Mouse (Mus musculus) fibroblast of lung, adult 2 months (primary cell): ENCODE results near the gene Ccm2.

Experiments used
- DNase-seq: peaks from one replicate; pipeline ENCODE4 v3.0.0-alpha.2; 2011; ENCODE audit warnings: low read depth

Gene Ccm2

GRCm38 (mm10) chr11:6603887-6604603 lies 57.4 kb downstream of the Ccm2 start:
- no peak for DNase-seq

DNA sequence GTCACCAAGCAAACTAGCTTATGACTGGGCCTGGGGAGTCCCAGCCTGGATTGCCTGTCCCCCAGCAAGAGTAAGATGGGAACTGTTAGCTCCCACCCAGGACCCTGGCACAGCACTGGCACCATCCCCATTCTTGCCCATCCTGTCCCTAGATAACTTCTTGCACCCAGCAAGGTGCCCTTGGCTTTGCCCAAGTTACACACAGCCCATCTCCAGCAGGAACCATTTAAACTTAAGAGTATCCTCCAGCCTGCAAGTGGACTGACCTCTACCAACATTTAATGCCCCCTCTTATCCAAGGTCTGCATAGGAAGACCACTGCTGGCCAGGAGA lies 57.9 kb downstream of the Ccm2 start:
- no peak for DNase-seq

GRCm38 (mm10) chr11:6605021-6605481 lies 58.4 kb downstream of the Ccm2 start:
- no peak for DNase-seq

GRCm38 (mm10) chr11:6605491-6606399 lies 59.1 kb downstream of the Ccm2 start, which contains the start of gene Nacad:
Nacad (minus strand) TSS chr11:6606053.
- DNase-seq = no peak

DNA sequence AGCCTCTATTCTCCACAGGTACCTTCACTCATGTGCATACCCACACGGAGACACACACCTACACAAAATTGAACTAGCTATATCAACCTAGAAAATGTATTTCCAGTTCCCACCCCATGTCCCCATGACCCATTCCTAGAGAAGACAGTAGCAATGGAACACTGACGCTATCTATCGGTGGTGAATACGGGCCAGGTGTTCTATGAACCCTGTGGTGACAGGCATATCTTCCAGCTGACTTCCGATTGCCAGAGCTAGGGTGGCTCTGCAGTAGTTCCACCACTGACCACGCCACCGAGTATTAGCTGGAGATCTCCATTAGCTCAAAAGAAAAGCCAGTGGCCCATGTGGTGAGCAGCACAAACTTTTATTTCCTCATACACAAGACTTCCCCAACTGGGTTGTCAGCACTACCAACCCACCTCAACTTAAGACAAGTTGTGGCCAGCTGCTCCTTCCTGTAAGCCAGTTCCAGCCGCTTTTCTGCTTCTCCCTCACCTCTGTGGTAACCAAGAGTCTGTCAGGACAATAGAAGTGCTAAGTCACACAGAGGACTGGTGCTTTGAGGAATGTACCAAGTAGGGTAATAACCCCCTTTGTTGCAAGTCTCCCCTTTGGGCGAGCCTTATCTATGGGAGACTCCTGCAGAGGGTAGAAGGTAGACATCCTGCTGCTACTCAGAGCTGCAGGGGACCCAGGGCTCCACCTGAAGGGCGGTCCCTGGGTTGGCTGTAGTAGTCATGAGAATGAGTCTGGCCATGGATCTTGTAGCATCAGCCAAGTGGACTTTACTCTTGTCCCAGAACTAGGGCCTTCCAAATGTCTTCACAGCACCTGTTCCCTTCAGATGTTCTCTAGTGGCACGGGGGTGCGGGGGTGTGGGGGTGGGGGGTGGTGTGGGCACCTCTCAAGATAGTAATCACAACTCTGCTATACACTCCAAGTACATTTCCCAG lies 68.8 kb downstream of the Ccm2 start:
- DNase-seq = no peak

DNA sequence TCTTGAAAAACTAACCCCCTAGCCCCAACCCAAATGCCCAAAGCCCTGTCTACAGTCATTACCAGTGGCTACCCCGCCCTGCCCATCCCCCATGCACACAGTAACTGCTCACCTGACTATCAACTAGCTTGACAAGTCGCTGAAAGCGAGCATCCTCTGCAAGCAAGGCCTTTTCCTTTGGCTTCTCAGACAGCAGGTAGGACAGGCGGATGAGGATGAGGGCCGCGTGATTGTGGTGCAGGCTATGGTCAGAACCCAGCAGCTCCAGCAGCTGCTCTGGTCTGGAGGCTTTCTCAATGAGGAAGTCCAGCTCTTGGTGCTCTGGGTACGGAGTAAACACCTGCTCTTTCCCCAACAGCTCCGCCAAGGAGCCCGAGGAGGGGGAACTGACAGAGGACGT lies 77.0 kb downstream of the Ccm2 start:
- no peak for DNase-seq

GRCm38 (mm10) chr11:6624619-6625382 lies 78.1 kb downstream of the Ccm2 start:
- no peak for DNase-seq

DNA sequence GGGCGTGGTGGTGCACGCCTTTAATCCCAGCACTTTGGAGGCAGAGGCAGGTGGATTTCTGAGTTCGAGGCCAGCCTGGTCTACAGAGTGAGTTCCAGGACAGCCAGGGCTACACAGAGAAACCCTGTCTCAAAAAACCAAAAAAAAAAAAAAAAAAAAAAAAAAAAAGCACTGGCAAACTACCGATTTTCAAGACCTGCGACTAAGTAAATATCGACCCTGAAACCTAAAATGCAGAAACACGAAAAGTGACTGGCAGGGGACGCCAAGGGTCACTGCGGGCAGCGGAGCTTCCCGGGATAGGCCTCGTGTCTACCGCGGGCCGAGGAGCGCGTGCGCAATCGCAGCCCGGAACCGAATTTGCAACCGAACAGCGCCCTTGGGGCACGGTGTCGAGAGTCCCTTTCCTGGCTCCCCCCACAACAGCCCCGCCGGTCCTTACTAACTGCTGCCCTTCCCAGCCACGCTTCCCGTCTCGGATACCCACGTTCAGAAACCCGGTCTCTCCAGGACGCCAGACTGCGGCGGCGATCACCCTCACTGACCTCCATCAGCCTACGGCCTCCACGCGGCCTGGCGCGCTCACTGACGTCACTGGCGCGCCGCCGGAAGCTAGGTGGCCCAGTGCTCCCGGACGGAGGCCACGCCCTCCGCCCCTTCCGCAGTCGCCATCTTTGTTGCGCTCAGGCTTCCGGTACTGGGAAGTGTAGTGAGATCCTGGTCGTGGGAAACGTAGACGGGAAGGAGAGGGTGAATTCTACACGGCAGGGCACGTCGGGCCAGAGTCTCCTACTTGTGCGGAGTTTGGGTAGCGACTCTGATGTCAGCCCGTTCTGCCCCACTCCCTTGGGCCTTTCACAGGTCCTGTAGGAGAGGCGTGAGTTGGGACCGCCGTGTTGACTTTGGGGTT lies 79.0 kb downstream of the Ccm2 start, which contains the start of gene Tbrg4:
Gene Tbrg4 (minus strand): TSS at position 590 of the 910 bp plus-strand sequence.
- DNase-seq = peak; percentile 85

DNA sequence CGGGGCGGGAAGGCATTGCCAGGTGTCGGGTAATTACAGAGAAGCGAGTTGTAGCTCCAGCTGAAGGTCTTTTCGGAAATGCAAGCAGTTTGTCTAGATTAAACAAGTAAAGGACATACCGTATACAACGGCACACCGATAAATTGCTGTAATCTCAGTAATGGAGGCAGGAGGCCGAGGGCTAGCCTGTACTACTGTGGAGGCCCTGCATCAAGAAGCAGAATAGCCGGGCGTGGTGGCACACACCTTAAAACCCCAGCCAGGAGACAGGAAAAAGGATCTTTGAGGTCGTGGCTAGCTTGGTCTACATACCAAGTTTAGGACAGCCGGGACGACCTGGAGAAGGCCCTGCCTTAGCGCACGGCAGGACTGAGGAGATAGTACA lies 79.7 kb downstream of the Ccm2 start:
- no peak for DNase-seq

GRCm38 (mm10) chr11:6627731-6628130 lies 81.0 kb downstream of the Ccm2 start:
- DNase-seq = no peak

- no peak for DNase-seq
Measured at GRCm38 (mm10) chr11:6628568-6628967, 81.9 kb downstream of the Ccm2 start.

GRCm38 (mm10) chr11:6629655-6630054 lies 83.0 kb downstream of the Ccm2 start:
- DNase-seq = no peak

DNA sequence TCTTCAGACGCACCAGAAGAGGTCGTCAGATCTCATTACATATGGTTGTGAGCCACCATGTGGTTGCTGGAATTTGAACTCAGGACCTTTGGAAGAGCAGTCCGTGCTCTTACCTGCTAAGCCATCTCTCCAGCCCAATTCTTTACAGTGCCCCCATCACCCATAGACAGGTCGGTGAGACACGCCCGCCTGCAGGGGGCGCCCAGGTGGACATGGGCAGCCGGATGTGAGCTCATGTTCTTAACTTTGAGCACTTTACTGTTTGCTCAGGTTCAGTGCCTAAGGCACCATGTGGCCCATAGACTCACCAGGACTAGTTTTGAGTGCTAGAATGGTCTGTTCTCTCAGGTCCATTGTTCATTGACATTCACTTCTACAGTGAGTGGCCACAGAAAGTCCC lies 89.5 kb downstream of the Ccm2 start:
- no peak for DNase-seq

DNA sequence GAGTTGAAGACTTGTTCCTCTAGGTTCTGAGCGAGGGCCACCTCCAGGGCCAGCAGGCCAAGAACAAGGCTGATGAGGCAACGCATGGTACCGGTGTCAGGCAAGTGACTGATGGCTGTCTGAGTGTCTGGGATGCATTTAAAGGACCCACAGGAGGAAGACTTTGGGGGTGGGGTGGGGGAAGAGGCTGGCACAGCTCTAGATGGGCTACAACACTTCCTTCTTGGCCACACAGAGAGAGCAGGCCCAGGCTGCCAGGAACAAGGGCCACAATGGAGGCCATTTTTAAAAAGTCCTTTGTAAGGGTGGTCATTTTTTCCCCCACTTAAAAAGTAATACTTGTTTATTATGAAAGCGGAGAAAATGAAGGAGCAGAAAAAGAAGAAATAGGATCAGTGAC lies 91.8 kb downstream of the Ccm2 start, which contains the start of gene Wap:
Gene Wap (minus strand): TSS at position 101 of the 400 bp plus-strand sequence.
- no peak for DNase-seq

GRCm38 (mm10) chr11:6639072-6639471 lies 92.4 kb downstream of the Ccm2 start:
- DNase-seq = no peak

GRCm38 (mm10) chr11:6644566-6644965 lies 97.9 kb downstream of the Ccm2 start:
- no peak for DNase-seq
